Mouse (Mus musculus): ENCODE data around the gene Cd151. TPM values are rescaled to one million over a fixed set of nuclear protein-coding genes. Genes with fewer than 3 reads are reported as not detected.
A peak's percentile ranks its signal among the peaks of the same experiment; 100 is the strongest.
"Not testable (repeated sequence)": the region's sequence is repeated elsewhere in the genome, so short reads cannot be mapped to it uniquely, and the experiment has no call there.

Cd151 gene
- polyA plus RNA-seq, 1 experiment from 2014 or later, result 36.4 TPM

GRCm38 (mm10) chr7:141442199-141442598 is 25.0 kb upstream of the Cd151 start:
- Histone ChIP-seq H3K4me2 (ENCODE audit: low read depth, low read length) (peak overlapping the region; percentile 89), H3K4me3 (ENCODE audit: low read length) (peak overlapping the region; percentile 56; the same call in 1 of the 2 replicates), H3K27ac (ENCODE audit: low read length) (no peak overlapping the region), H3K9ac (ENCODE audit: low read length) (peak overlapping the region; percentile 71), H3K36me3 (ENCODE audit: control insufficient read depth, insufficient read depth, low read length) (peaks cover 4% of the 10 kb centered on the region; the same call in 1 of the 2 replicates), H3K9me3 (ENCODE audit: control insufficient read depth, low read length) (no peaks in the 10 kb centered on the region), H3K27me3 (ENCODE audit: control insufficient read depth, insufficient read depth, low read depth, low read length) (no peaks in the 10 kb centered on the region), H3K4me1 (replicated peaks; ENCODE audit: control insufficient read depth, insufficient read depth, low read length) (peaks cover 28% of the 10 kb centered on the region)
- ATAC-seq (ENCODE audit: low read depth), result no peak
- WGBS, result 91% methylated on average over 13 of the region's 13 CpGs

GRCm38 (mm10) chr7:141443081-141443821 is 23.9 kb upstream of the Cd151 start:
- peak overlapping the region; percentile 56 for H3K4me3 ChIP-seq (ENCODE audit: low read length)
- 10% methylated on average over 12 of the region's 12 CpGs for WGBS
- peaks cover 31% of the 10 kb centered on the region for H3K4me1 ChIP-seq (replicated peaks; ENCODE audit: control insufficient read depth, insufficient read depth, low read length)
- peak overlapping the region; percentile 71 for H3K9ac ChIP-seq (ENCODE audit: low read length)
- no peaks in the 10 kb centered on the region for H3K9me3 ChIP-seq (ENCODE audit: control insufficient read depth, low read length)
- H3K4me2 ChIP-seq (ENCODE audit: low read depth, low read length), result peak overlapping the region; percentile 89
- peaks cover 4% of the 10 kb centered on the region; the same call in 1 of the 2 replicates for H3K36me3 ChIP-seq (ENCODE audit: control insufficient read depth, insufficient read depth, low read length)
- H3K27me3 ChIP-seq (ENCODE audit: control insufficient read depth, insufficient read depth, low read depth, low read length), result no peaks in the 10 kb centered on the region
- peak overlapping the region; percentile 39 for H3K27ac ChIP-seq (ENCODE audit: low read length)
- ATAC-seq (ENCODE audit: low read depth), result 0 out of 2 replicates have a peak, but pooled peaks have one; percentile 3

- H3K9me3 ChIP-seq (ENCODE audit: control insufficient read depth, low read length), result no peaks in the 10 kb centered on the region
- peak within 1 kb of the TSS; percentile 71 for H3K9ac ChIP-seq (ENCODE audit: low read length)
- no peaks in the 10 kb centered on the region for H3K27me3 ChIP-seq (ENCODE audit: control insufficient read depth, insufficient read depth, low read depth, low read length)
- peak within 1 kb of the TSS; percentile 56 for H3K4me3 ChIP-seq (ENCODE audit: low read length)
- H3K36me3 ChIP-seq (ENCODE audit: control insufficient read depth, insufficient read depth, low read length), result peaks cover 6% of the 10 kb centered on the region
- WGBS, result under 1% methylated on average over 25 of the region's 25 CpGs
- H3K4me2 ChIP-seq (ENCODE audit: low read depth, low read length), result peak within 1 kb of the TSS; percentile 89
- H3K4me1 ChIP-seq (replicated peaks; ENCODE audit: control insufficient read depth, insufficient read depth, low read length), result peaks cover 36% of the 10 kb centered on the region
- H3K27ac ChIP-seq (ENCODE audit: low read length), result peak within 1 kb of the TSS; percentile 79
- ATAC-seq (ENCODE audit: low read depth), result peak; percentile 61
These were observed 23.4 kb upstream of the Cd151 start, which contains the start of gene Pidd1 for GRCm38 (mm10) chr7:141443828-141444237. Pidd1 (minus strand) TSS chr7:141444025.

GRCm38 (mm10) chr7:141446374-141446773 is 20.8 kb upstream of the Cd151 start:
- H3K4me3 ChIP-seq (ENCODE audit: low read length), result peak overlapping the region; percentile 73; the same call in 1 of the 2 replicates
- peak overlapping the region; percentile 75 for H3K4me2 ChIP-seq (ENCODE audit: low read depth, low read length)
- H3K36me3 ChIP-seq (ENCODE audit: control insufficient read depth, insufficient read depth, low read length), result peaks cover 15% of the 10 kb centered on the region
- H3K9ac ChIP-seq (ENCODE audit: low read length); H3K27me3 ChIP-seq (ENCODE audit: control insufficient read depth, insufficient read depth, low read depth, low read length); H3K9me3 ChIP-seq (ENCODE audit: control insufficient read depth, low read length); ATAC-seq (ENCODE audit: low read depth); H3K27ac ChIP-seq (ENCODE audit: low read length): not testable (repeated sequence)
- WGBS, result 62% methylated on average over 3 of the region's 3 CpGs
- H3K4me1 ChIP-seq (replicated peaks; ENCODE audit: control insufficient read depth, insufficient read depth, low read length), result peaks cover 31% of the 10 kb centered on the region

GRCm38 (mm10) chr7:141447110-141447991 is 19.8 kb upstream of the Cd151 start, which contains the start of gene Rplp2:
Rplp2 (plus strand) TSS chr7:141447370.
- Histone ChIP-seq H3K36me3 (ENCODE audit: control insufficient read depth, insufficient read depth, low read length) (peaks cover 22% of the 10 kb centered on the region), H3K4me2 (ENCODE audit: low read depth, low read length) (peak within 1 kb of the TSS; percentile 84), H3K27ac (ENCODE audit: low read length) (peak within 1 kb of the TSS; percentile 91), H3K4me3 (ENCODE audit: low read length) (peak within 1 kb of the TSS; percentile 73), H3K9me3 (ENCODE audit: control insufficient read depth, low read length) (no peaks in the 10 kb centered on the region), H3K27me3 (ENCODE audit: control insufficient read depth, insufficient read depth, low read depth, low read length) (no peaks in the 10 kb centered on the region), H3K4me1 (replicated peaks; ENCODE audit: control insufficient read depth, insufficient read depth, low read length) (peaks cover 27% of the 10 kb centered on the region), H3K9ac (ENCODE audit: low read length) (peak within 1 kb of the TSS; percentile 88)
- WGBS, result 0% methylated on average over 63 of the region's 63 CpGs
- peak; percentile 92 for ATAC-seq (ENCODE audit: low read depth)

GRCm38 (mm10) chr7:141451928-141452327 is 15.3 kb upstream of the Cd151 start:
- no peak for ATAC-seq (ENCODE audit: low read depth)

GRCm38 (mm10) chr7:141453636-141454035 is 13.6 kb upstream of the Cd151 start:
- peaks cover 22% of the 10 kb centered on the region for H3K36me3 ChIP-seq (ENCODE audit: control insufficient read depth, insufficient read depth, low read length)
- H3K4me1 ChIP-seq (replicated peaks; ENCODE audit: control insufficient read depth, insufficient read depth, low read length), result peaks cover 24% of the 10 kb centered on the region
- no peak overlapping the region for H3K4me3 ChIP-seq (ENCODE audit: low read length)
- ATAC-seq (ENCODE audit: low read depth), result no peak
- H3K27me3 ChIP-seq (ENCODE audit: control insufficient read depth, insufficient read depth, low read depth, low read length), result no peaks in the 10 kb centered on the region
- no peaks in the 10 kb centered on the region for H3K9me3 ChIP-seq (ENCODE audit: control insufficient read depth, low read length)
- no peak overlapping the region for H3K27ac ChIP-seq (ENCODE audit: low read length)
- no peak overlapping the region for H3K9ac ChIP-seq (ENCODE audit: low read length)
- H3K4me2 ChIP-seq (ENCODE audit: low read depth, low read length), result no peak overlapping the region
- WGBS, result 52% methylated on average over 2 of the region's 2 CpGs

More at GRCm38 (mm10) chr7:141451928-141452327, 15.3 kb upstream of the Cd151 start:
- Histone ChIP-seq H3K9ac (ENCODE audit: low read length) (no peak overlapping the region), H3K27ac (ENCODE audit: low read length) (no peak overlapping the region), H3K36me3 (ENCODE audit: control insufficient read depth, insufficient read depth, low read length) (peaks cover 22% of the 10 kb centered on the region), H3K27me3 (ENCODE audit: control insufficient read depth, insufficient read depth, low read depth, low read length) (no peaks in the 10 kb centered on the region), H3K9me3 (ENCODE audit: control insufficient read depth, low read length) (no peaks in the 10 kb centered on the region), H3K4me1 (replicated peaks; ENCODE audit: control insufficient read depth, insufficient read depth, low read length) (peaks cover 30% of the 10 kb centered on the region), H3K4me3 (ENCODE audit: low read length) (no peak overlapping the region), H3K4me2 (ENCODE audit: low read depth, low read length) (no peak overlapping the region)

GRCm38 (mm10) chr7:141454967-141455551 is 12.1 kb upstream of the Cd151 start, which contains the start of gene Pnpla2:
Pnpla2 (plus strand) TSS chr7:141455198.
- Histone ChIP-seq H3K9me3 (ENCODE audit: control insufficient read depth, low read length) (no peaks in the 10 kb centered on the region), H3K4me3 (ENCODE audit: low read length) (peak within 1 kb of the TSS; percentile 73), H3K27me3 (ENCODE audit: control insufficient read depth, insufficient read depth, low read depth, low read length) (no peaks in the 10 kb centered on the region), H3K9ac (ENCODE audit: low read length) (peak within 1 kb of the TSS; percentile 78), H3K36me3 (ENCODE audit: control insufficient read depth, insufficient read depth, low read length) (peaks cover 24% of the 10 kb centered on the region), H3K4me1 (replicated peaks; ENCODE audit: control insufficient read depth, insufficient read depth, low read length) (peaks cover 20% of the 10 kb centered on the region), H3K27ac (ENCODE audit: low read length) (peak within 1 kb of the TSS; percentile 86), H3K4me2 (ENCODE audit: low read depth, low read length) (peak within 1 kb of the TSS; percentile 85)
- ATAC-seq (ENCODE audit: low read depth), result peak; percentile 88
- 0% methylated on average over 45 of the region's 45 CpGs for WGBS
